Mouse (Mus musculus) lung, adult 10 weeks (tissue): ENCODE results near the gene Dusp11. TPM values are rescaled to one million over a fixed set of nuclear protein-coding genes. Genes with fewer than 3 reads are reported as not detected.

Experiments used
- polyA plus RNA-seq: library from polyadenylated mRNA; stranded (reverse); fragments of 350-450 nt; fragmentation: Illumina TruSeq; extraction: RNeasy Lipid Tissue Mini Kit (QIAGEN cat#74804); gene quantifications from one replicate; pipeline ENCODE4 v1.2.3, GENCODE M21; 2014; ENCODE audit warnings: low read depth, low replicate concordance; ENCODE audit not compliant: insufficient read depth

The Dusp11 gene
- 28.5 TPM for polyA plus RNA-seq

DNA sequence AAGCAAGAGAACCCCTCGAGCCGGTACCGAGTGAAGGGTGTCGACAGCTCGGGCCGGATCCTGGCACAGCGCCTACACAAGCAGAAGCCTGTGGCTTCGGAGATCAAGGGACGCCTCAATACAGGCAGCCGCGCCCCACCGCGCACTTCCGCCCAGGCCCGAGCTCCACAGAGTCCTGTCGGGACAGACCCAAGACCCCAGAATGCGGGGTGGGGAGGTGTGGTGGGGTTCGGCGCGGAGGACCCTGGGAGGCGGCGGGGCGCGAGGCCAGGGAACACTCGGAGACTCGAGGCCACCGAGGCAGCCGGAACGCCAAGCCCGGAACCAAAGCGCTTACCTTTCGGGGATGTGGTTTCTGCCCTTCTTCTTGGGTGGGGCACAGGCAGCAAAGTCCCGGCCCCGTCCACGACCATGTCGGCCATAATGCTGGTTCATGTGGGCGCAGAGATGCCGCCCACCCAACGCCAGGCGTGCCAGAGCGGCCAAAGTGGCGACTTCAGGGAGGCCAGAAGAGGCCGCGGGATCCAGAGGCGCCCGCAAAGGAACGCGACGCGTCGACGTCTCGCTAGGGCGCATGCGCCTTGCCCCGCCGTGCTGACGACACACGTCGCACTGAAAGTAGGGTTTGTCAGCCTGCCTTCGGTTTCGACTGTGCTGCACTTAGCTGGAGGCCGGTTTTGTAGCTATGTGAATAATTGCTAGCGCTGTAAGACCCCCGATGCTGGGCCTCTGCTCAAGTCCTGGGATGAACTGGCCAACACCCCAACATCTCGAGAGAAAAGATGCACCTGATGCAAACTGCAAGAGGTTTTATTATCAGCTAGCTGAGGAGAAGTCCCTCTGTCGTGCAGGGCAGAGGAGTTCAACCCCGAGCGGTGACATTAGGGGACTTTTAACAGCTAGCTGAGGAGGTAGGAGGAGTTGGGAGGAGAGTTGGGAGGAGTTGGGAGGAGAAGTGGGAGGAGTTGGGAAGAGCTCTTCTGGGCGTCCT, at the start of gene Dusp11:
Gene Dusp11, minus strand, starts transcription at position 567 of the 991 bp plus-strand sequence.

DNA sequence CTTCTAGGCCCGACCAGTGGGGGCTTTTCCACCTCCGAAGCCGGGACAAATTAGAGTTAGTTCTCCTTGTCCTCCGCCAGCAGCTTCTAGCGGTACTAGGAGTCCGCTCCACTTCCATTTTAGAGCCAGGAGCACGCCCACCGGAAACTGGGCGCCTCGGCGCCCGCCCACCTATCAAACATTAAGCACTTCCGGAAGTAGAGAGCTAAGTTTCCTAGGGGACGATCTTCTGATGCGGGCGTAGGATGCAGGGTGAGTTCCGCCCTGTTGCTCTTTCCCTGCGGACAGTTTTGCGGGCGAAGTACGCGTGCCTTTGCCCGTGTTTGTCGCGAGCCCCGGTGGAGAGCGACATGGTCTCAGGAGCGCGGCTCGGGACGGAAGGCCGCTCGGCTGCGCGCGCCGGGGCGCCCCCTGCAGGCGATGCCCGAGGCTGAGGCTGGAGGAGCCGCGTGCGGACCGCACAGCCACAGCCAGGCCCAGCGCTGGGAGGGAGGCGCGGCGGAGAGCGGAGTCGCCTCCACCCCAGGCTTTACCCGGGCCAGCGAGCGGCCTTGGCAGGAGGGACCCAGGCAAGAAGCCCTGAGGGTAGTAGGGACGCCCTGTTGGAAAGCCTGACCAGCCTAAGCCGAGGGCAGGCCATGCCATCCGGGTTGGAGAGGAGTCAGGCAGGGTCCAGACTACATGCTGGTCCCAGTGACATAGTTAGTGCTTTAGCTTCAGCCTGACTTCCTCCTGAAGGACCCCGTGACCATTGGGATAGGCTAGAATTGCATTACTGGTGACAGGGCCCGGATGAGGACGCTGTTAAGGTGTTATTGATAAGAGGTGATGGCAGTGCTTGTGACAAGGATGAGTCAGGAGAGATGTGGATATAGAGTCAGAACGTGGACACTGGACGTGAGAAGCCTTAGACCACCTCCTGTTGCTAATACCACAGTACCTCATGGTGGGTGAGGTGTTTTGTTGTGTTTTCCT, 45.6 kb downstream of the Dusp11 start, which contains the start of gene Nat8f1:
Gene Nat8f1, minus strand, starts transcription at position 149 of the 975 bp plus-strand sequence.

GRCm38 (mm10) chr6:85911587-85911986, 49.9 kb downstream of the Dusp11 start, which contains the start of gene Tprkb:
Gene Tprkb (plus strand): TSS chr6:85911865.

GRCm38 (mm10) chr6:85904642-85905061, 56.8 kb downstream of the Dusp11 start, which contains the start of gene Nat8f4:
Gene Nat8f4 (minus strand): TSS chr6:85904884.

Other genes starting within 250 kb of the Dusp11 start
- gene Nat8f7, start 248.5 kb downstream of the Dusp11 start, polyA plus RNA-seq = 1.3 TPM
- gene Nat8f3, start 195.9 kb downstream of the Dusp11 start, polyA plus RNA-seq = 7.2 TPM
- not detected for gene Nat8f6, start 140.7 kb downstream of the Dusp11 start, polyA plus RNA-seq
- not detected for gene Nat8f5, start 140.7 kb downstream of the Dusp11 start, polyA plus RNA-seq
- 0.22 TPM for gene Nat8, start 129.6 kb downstream of the Dusp11 start, polyA plus RNA-seq
- gene Nat8f2, start 92.5 kb downstream of the Dusp11 start, polyA plus RNA-seq = not detected
- 1.9 TPM for gene Nat8f4, start 56.8 kb downstream of the Dusp11 start, polyA plus RNA-seq
- gene Tprkb, start 49.8 kb downstream of the Dusp11 start, polyA plus RNA-seq = 17.3 TPM
- gene Nat8f1, start 46.0 kb downstream of the Dusp11 start, polyA plus RNA-seq = 5.5 TPM
- gene Figla, start 54.5 kb upstream of the Dusp11 start, polyA plus RNA-seq = not detected
- gene Add2, start 67.0 kb upstream of the Dusp11 start, polyA plus RNA-seq = not detected
- 6.1 TPM for gene Tgfa, start 233.6 kb upstream of the Dusp11 start, polyA plus RNA-seq